8 mouse cellular contexts compared by ENCODE assay signal in the genomic region with DNA sequence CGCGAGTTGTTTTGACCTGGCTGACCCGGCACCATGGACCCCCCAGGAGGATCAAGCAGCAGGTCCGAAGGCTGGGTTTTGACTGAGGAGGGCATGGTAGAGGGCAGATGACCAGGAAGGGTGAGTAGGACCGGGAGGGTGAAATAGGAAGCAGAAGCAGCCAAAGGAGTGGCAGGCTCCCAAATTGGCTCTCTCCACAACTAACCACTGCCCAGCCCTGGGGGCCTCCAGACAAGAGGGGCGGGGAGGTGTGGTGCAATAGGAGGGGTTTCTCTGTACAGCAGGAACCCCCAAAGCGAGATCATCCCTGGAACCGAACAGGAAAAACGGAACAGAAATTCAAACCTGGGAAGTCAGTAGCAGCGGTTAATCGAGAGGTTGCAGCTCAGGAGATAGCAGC. TPM values are rescaled to one million over a fixed set of nuclear protein-coding genes. Genes with fewer than 3 reads are reported as not detected.
DNase-seq lines count a peak whose midpoint lies in the region; ATAC-seq and TF ChIP-seq lines count a peak whose summit lies in the region.

No protein-coding gene starts in this region.

- no peaks in the 10 kb centered on the region for H3K9me3 ChIP-seq in embryonic facial prominence, embryonic 15.5 days (replicated peaks)
- no peaks in the 10 kb centered on the region for H3K9me3 ChIP-seq in hindbrain, postnatal 0 days (ENCODE audit: low read length)
- H3K9me3 ChIP-seq in megakaryocyte, embryonic 14.5 days, result no peaks in the 10 kb centered on the region

- peak overlapping the region; percentile 67 for H3K4me3 ChIP-seq in testis, adult 2 months (ENCODE audit: control insufficient read depth, low read depth, low read length)
- H3K4me3 ChIP-seq in embryonic facial prominence, embryonic 15.5 days (replicated peaks), result peak overlapping the region; percentile 83
- peak overlapping the region; percentile 87 for H3K4me3 ChIP-seq in hindbrain, postnatal 0 days (ENCODE audit: low read length)
- H3K4me3 ChIP-seq in megakaryocyte, embryonic 14.5 days (replicated peaks), result peak overlapping the region; percentile 97

- H3K27me3 ChIP-seq in testis, adult 2 months (ENCODE audit: control insufficient read depth, insufficient read depth, low read length), result peaks cover 2% of the 10 kb centered on the region; the same call in 1 of the 2 replicates
- no peaks in the 10 kb centered on the region; the same call in 1 of the 2 replicates for H3K27me3 ChIP-seq in embryonic facial prominence, embryonic 15.5 days
- H3K27me3 ChIP-seq in hindbrain, postnatal 0 days (ENCODE audit: insufficient read depth, low read length), result no peaks in the 10 kb centered on the region
- H3K27me3 ChIP-seq in megakaryocyte, embryonic 14.5 days (replicated peaks), result no peaks in the 10 kb centered on the region

- no peaks in the 10 kb centered on the region for H3K36me3 ChIP-seq in testis, adult 2 months (ENCODE audit: control insufficient read depth, insufficient read depth, low read length)
- H3K36me3 ChIP-seq in embryonic facial prominence, embryonic 15.5 days, result no peaks in the 10 kb centered on the region
- peaks cover 6% of the 10 kb centered on the region; the same call in 1 of the 2 replicates for H3K36me3 ChIP-seq in hindbrain, postnatal 0 days (ENCODE audit: insufficient read depth, low read length)
- H3K36me3 ChIP-seq in megakaryocyte, embryonic 14.5 days (replicated peaks; ENCODE audit: low read length), result peaks cover 29% of the 10 kb centered on the region

- peak overlapping the region; percentile 97 for H3K4me2 ChIP-seq in embryonic facial prominence, embryonic 15.5 days (replicated peaks)
- H3K4me2 ChIP-seq in hindbrain, postnatal 0 days (ENCODE audit: low read depth, low read length), result peak overlapping the region; percentile 95

- peaks cover 19% of the 10 kb centered on the region for H3K4me1 ChIP-seq in testis, adult 2 months (ENCODE audit: control insufficient read depth, insufficient read depth, low read length)
- peaks cover 27% of the 10 kb centered on the region for H3K4me1 ChIP-seq in embryonic facial prominence, embryonic 15.5 days
- H3K4me1 ChIP-seq in hindbrain, postnatal 0 days (ENCODE audit: insufficient read depth, low read length), result peaks cover 3% of the 10 kb centered on the region; the same call in 1 of the 2 replicates
- H3K4me1 ChIP-seq in megakaryocyte, embryonic 14.5 days, result peaks cover 53% of the 10 kb centered on the region

- H3K27ac ChIP-seq in testis, adult 2 months (ENCODE audit: control insufficient read depth, insufficient read depth, low read depth, low read length), result no peak overlapping the region
- H3K27ac ChIP-seq in embryonic facial prominence, embryonic 15.5 days (replicated peaks), result no peak overlapping the region
- no peak overlapping the region for H3K27ac ChIP-seq in hindbrain, postnatal 0 days

- TF ChIP-seq CTCF in testis, adult 2 months (IDR thresholded peaks at IDR 0.05; ENCODE audit: control insufficient read depth, insufficient read depth, insufficient replicate concordance, low read depth, low read length), result no peak
- no peak for TF ChIP-seq CTCF in hindbrain, postnatal 0 days (IDR thresholded peaks at IDR 0.05; ENCODE audit: low read depth)

- no peak for DNase-seq in testis, postnatal 14 days (ENCODE audit: low spot score)
- no peak for DNase-seq in hindbrain, postnatal 0 days (ENCODE audit: low spot score)
- DNase-seq in adrenal gland, postnatal 14 days, result no peak
- DNase-seq in thymus, postnatal 10 days (ENCODE audit: low spot score in 2 of 2), result no peak

- WGBS in embryonic facial prominence, embryonic 15.5 days, result under 1% methylated on average over 11 of the region's 11 CpGs
- WGBS in hindbrain, postnatal 0 days, result 2% methylated on average over 11 of the region's 11 CpGs

- no peak for TF ChIP-seq POLR2A in testis, adult 2 months (IDR thresholded peaks at IDR 0.05; ENCODE audit: control insufficient read depth, low read depth, low read length)

- no peak for ATAC-seq in embryonic facial prominence, embryonic 15.5 days (ENCODE audit: insufficient number of reproducible peaks, low FRiP score, low TSS enrichment, low read depth)
- ATAC-seq in hindbrain, postnatal 0 days, result peak; percentile 13; the same call in 1 of the 2 replicates
- no peak for ATAC-seq in frontal cortex, adult (ENCODE audit: low TSS enrichment)

- peak overlapping the region; percentile 63 for H3K9ac ChIP-seq in embryonic facial prominence, embryonic 15.5 days
- H3K9ac ChIP-seq in hindbrain, postnatal 0 days (replicated peaks; ENCODE audit: low read length), result peak overlapping the region; percentile 78

RNA-seq across cellular contexts. Expression of a gene that starts 0.7 kb away (rescaled TPM):
- 0.47 and 0.68 TPM in 2 replicates for polyA plus RNA-seq in testis, adult 2 months (2012; rRNA removed)
- polyA plus RNA-seq in embryonic facial prominence, embryonic 15.5 days (2015; fragmentation: Nextera tagmentation; extraction: Ambion mirVana), result 11.3 and 12.7 TPM in 2 replicates
- total RNA-seq in hindbrain, postnatal 0 days (2014; rRNA removed), result 73.2 and 77.4 TPM in 2 replicates
- 101 and 103 TPM in 2 replicates for polyA plus RNA-seq in hindbrain, postnatal 0 days (2015; fragmentation: Nextera tagmentation; extraction: Ambion mirVana)
- polyA plus RNA-seq in megakaryocyte, embryonic 14.5 days (2012; ENCODE audit: insufficient read depth, low replicate concordance), result 3.8 and 15.5 TPM in 2 replicates
- total RNA-seq in adrenal gland, postnatal 14 days (2021), result 8.9 and 17.7 TPM in 2 replicates

RNA-seq across cellular contexts. Expression of a gene that starts 2.4 kb away (rescaled TPM):
- 3.8 and 4.5 TPM in 2 replicates for polyA plus RNA-seq in testis, adult 2 months (2012; rRNA removed)
- 15.7 and 18.2 TPM in 2 replicates for polyA plus RNA-seq in embryonic facial prominence, embryonic 15.5 days (2015; fragmentation: Nextera tagmentation; extraction: Ambion mirVana)
- total RNA-seq in hindbrain, postnatal 0 days (2014; rRNA removed), result 9.9 and 10.3 TPM in 2 replicates
- polyA plus RNA-seq in hindbrain, postnatal 0 days (2015; fragmentation: Nextera tagmentation; extraction: Ambion mirVana), result 14.5 and 15.0 TPM in 2 replicates
- 1.00 TPM in 1 of 2 replicates, not detected in the other for polyA plus RNA-seq in megakaryocyte, embryonic 14.5 days (2012; ENCODE audit: insufficient read depth, low replicate concordance)
- 9.9 and 10.0 TPM in 2 replicates for total RNA-seq in adrenal gland, postnatal 14 days (2021)

RNA-seq across cellular contexts. Expression of a gene that starts 23.4 kb away (rescaled TPM):
- polyA plus RNA-seq in testis, adult 2 months (2012; rRNA removed), result 24.8 and 27.7 TPM in 2 replicates
- 194 and 197 TPM in 2 replicates for polyA plus RNA-seq in embryonic facial prominence, embryonic 15.5 days (2015; fragmentation: Nextera tagmentation; extraction: Ambion mirVana)
- total RNA-seq in hindbrain, postnatal 0 days (2014; rRNA removed), result 64.7 and 77.8 TPM in 2 replicates
- 299 and 347 TPM in 2 replicates for polyA plus RNA-seq in hindbrain, postnatal 0 days (2015; fragmentation: Nextera tagmentation; extraction: Ambion mirVana)
- polyA plus RNA-seq in megakaryocyte, embryonic 14.5 days (2012; ENCODE audit: insufficient read depth, low replicate concordance), result 15.8 TPM in 1 of 2 replicates, not detected in the other
- 106 and 114 TPM in 2 replicates for total RNA-seq in adrenal gland, postnatal 14 days (2021)

RNA-seq across cellular contexts. Expression of a gene that starts 33.4 kb away (rescaled TPM):
- 4.4 and 5.0 TPM in 2 replicates for polyA plus RNA-seq in testis, adult 2 months (2012; rRNA removed)
- polyA plus RNA-seq in embryonic facial prominence, embryonic 15.5 days (2015; fragmentation: Nextera tagmentation; extraction: Ambion mirVana), result 0.88 TPM in 2 replicates
- 3.6 and 3.8 TPM in 2 replicates for total RNA-seq in hindbrain, postnatal 0 days (2014; rRNA removed)
- 1.5 and 1.8 TPM in 2 replicates for polyA plus RNA-seq in hindbrain, postnatal 0 days (2015; fragmentation: Nextera tagmentation; extraction: Ambion mirVana)
- polyA plus RNA-seq in megakaryocyte, embryonic 14.5 days (2012; ENCODE audit: insufficient read depth, low replicate concordance), result 312 and 347 TPM in 2 replicates
- 1.6 and 3.3 TPM in 2 replicates for total RNA-seq in adrenal gland, postnatal 14 days (2021)
